Mouse (Mus musculus) urinary bladder, postnatal 36 days (tissue): ENCODE measurements around the gene Foxc2.

Source experiments
- DNase-seq, 2 experiments: peaks; one replicate each; pipeline ENCODE4 v3.0.0; 2022; ENCODE audit warnings: low spot score in 2 of 2, mixed read lengths in 1 of 2

The Foxc2 gene

DNA sequence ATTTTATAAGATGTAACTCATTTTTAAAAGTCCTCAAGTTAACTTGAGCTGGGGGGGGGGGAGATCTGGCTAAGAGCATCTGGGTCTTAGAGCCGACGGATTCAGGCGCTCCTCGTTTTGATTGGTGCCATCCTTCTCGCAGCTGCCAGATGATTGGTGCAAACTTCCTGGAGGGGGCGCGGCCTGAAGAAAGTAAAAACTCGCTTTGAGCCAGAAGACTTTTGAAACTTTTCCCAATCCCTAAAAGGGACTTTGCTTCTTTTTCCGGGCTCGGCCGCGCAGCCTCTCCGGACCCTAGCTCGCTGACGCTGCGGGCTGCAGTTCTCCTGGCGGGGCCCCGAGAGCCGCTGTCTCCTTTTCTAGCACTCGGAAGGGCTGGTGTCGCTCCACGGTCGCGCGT lies at the start of gene Foxc2:
TSS of gene Foxc2 (plus strand) at position 224 of the 400 bp plus-strand sequence.
- DNase-seq: peak; percentile 75 to 87

DNA sequence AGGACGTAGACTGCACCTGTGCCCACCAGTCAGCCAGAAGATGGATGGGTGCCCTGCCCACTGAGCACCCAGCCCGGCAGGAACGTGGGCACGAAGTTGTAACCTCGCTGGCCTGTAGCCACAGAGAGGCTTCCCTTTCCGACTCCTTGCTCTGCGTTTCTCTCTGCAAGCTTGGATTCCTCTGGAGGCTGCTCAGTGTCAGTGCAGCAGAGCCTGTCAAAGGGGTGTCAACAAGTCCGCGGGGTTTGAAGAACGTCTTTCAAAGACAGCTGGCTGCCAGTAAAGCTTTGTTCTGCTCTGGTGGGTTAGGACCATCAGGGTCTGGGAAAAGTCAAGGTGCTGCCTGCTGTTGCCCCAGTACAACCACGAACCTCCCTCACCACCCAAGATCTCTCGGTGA lies 44.5 kb upstream of the Foxc2 start:
- DNase-seq: no peak

DNA sequence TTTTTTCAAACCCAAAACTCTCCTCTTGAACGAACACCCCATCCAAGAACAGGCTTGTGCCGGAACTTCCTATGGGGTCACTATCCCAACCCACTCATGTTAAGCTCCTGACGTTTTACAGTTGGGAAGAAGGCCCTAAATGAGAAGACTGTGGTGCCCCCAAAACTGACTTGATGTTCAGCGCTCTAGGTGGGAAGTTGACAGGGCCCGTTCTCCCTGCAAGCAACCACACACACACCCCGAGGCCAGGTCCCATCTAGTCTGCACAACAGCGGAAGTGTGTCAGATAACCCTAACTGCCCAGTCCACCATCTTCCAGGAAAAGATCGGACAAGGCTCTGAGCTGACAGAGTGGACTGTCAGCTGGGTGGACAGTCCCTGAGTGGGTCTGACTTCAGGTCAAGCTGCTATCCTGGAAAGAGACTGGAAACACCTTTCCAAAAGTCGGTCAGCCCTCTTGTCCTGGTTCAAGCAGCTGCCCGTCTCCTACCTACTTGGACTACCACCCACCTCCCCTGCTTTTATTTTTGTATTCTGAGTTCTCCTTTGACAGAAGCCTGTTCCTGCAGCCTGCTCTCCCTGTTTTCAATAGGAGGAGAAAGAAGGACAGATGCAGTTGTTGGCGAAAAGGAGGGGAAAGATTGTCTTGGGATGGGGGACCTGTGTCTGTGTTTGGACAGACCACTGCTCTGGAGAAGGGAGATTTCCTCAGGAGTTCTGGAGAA lies 43.4 kb upstream of the Foxc2 start:
- no peak for DNase-seq

DNA sequence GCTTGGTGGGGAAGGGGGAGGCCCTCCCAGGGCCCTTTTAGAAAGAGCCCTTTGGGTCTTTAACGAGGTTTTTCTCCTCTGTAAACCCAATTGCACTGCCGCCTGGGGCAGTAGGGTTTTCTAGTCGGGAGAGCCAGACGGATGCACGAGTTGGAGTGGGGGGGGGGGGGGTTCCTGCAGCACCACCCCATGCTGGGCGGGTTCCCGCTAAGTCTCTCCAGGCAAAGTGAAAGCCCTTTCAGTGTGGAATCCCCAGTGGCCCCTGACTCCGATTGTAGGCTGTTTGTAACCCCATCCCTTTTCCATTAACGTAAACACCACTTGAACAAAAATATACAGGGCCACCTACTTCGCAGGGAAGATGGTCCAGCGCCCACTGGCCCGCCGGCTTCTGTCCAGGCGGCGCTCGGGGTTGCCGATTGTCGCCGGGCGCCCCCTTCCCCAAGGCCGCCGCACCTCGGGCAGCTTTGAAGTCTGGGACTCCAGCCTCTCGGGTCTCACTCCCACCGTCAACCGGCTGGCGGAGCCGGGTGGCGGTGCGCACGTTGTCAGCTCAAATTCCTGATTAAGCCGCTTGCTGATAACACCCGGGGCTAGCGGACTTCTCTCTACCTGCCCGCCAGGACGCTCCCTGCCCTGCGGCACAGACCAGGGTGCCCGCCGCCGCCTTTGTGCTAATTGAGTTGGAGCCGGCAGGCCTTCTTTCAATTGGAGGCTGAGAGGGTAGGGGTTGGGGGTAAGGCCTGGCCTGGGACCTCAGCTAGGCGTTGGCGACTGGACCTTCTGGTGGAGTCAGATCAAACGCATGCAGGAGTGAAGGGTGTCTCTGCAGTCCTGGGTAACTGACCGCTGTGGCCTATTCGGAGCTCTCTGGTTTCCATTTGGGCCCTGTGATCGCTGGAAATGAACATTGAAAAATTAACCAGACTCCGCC lies 42.5 kb upstream of the Foxc2 start:
- DNase-seq: no peak

DNA sequence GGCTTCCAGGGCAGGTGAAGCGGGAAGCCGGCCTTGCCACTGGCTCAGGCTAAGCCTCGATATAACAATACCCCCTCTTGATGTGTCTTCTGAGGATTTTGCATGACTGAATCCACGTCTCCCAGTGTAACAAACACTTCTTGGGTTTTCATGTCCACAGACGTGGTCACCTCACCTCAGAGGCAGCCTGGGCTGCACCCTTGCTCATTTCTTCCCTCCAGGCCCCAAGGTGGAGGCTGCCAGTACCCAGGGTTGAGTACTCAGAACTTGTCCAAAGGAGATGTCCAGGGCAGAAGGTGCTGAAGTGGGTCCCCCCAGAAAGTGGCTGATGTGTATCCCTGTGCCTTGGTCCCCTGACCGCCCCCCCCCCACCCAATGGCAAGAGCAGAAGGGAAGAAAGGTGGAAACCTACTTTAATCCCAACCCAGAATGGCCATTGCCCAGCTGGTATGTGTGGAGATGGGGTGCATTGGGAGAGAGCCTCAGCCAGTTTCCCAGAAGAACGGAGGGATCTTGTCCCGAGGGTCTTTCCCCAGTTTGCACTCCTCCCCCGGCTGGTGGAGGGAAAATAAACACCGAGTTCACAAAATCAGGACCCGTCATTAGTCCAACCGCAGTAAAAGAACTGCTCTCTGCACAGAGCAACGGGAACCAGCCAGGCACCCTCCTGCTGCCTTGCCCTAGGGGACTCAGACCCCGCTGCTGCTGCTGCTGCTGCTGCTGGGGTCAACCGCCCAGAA lies 41.7 kb upstream of the Foxc2 start:
- DNase-seq: no peak

DNA sequence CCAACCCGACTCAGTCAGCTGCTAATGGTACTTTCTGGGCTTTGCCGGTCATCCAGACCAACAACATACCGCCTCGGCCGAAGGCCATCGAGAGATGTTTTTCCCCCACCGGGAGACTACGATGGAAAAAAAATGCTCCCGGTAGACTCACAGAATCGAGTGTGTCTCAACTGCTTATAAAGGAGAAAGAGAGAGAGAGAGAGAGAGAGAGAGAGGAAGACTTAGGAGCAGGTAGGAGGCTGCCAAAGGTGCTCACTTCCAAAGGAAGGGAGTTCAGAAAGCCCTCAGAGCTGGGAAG lies 41.2 kb upstream of the Foxc2 start:
- DNase-seq: no peak

DNA sequence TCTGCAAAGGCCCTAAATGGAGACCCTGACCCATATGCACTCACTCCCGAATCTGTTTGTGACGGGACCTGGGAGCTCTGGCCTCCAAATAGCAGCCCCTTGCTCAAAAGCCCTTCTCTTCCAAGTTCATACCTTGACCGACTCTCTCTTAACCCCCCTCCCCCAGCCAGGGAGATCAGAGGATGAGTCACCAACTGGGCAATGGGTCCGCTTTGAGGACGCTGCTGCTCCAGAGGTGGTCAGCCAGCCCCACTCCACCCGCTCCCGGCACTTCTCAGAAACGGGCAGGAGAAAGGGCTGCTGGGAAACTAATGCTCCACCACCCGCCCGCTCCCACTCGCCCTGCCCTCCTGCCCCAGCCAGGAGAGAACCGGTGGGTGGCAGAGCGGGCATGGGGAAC lies 40.0 kb upstream of the Foxc2 start:
- DNase-seq: no peak

DNA sequence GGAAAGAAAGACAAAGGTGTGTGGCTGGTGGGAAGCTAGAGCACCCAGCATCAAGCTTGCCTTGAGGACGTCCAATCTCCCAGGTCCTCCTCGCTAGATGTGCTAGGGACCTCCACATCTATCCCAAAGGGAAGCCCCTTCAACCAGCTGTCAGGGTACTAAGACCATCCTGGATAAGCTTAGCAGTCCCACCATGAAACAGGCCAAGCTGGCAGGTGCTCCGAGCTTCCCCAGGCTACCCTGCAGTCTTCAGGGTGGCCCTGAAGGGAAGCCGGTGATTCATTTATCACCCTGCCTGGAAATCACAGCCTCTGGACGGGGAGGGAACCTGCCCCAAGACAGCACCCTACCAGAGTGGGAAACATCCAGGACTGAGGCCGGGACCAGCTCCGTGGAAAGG lies 39.4 kb upstream of the Foxc2 start:
- DNase-seq: no peak

DNA sequence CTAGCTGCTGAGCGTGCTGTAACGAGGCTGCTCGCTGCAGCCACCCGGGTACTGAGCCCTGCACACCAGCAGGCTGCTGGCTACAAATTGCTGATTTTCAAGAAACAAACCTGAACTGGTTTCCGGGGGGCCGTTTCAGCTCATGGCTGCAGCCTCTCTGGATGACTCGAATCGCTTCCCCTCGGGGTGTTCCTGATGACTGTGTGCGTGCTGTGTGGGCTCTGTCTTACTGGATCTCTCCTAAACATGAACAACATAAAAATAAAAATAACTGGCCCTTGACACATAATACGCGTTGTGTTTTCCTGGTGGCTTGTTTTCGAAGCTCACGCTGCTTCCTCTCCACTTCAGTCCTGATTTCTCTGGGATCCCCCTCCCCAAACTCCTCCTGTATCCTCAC lies 37.2 kb upstream of the Foxc2 start:
- no peak for DNase-seq

DNA sequence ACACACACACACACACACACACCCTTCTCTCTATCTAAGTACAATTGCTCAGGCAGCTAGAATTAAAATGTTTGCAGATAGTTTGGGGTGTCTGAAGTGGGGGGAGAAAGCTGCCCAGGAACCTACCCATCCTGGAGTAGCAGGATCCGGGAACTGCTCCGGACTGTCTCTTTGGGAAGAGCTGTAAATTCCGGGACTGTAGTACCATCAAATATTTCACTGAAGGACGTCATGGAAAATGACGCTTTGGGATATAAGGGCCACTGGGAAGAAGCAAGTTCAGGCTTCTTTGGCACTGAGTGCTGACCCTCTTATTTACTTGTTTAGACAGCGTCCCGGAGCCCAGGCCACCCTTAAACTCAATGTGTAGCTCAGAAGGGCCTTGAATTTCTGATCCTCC lies 36.8 kb upstream of the Foxc2 start:
- DNase-seq: no peak

DNA sequence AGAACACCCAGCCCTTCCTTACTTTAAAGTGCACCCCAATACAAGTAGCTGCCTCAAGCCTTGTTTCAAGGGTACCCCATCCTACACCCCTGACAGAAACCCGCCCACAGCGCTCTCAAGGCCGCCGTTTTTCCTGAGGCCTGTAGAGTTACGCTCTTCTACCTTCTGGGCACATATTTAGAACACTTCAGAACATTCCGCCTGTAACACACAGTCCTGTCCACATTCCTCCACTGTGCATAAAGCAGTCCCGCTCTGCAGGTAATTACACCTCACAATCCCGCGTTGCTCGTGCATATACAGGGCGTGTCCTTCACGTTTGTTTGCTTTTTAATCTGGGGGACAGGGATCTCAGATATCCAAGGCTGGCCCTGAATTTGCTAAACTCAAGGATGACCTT lies 36.0 kb upstream of the Foxc2 start:
- DNase-seq: no peak

DNA sequence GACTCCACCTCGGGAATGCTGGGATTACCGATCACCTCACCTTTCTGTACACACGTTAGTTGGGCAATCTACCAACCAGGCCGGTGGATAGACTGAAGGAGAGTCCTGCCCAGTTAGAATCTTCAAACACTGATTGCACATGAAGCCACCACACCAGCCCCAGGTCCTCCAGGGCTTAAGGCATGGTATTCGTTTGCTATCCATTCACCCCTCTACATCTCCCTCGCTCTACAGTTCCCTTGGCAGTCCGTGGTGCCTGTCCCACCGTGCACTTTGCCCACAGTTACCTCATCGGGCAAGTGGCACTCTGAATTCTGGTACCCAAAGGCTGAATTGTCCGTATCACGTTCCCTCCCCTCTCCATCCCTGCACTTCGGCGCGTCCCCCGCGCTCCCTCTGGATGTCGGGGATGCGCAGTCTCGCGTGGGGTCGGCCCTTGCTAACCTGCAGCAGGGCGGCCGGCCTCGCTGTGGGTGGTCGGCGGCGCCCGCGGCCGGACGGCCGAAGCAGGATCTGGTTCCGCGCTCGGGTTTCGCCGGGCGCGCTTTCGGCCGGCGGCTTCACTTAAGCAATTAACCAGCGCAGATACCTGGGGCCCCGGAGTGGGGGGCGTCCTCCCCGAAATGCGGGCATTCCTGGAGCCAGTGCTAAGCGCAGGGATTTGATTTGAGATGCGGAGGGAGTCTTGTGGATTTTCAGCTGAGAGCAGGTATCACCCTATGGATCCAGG lies 35.4 kb upstream of the Foxc2 start:
- DNase-seq: no peak

DNA sequence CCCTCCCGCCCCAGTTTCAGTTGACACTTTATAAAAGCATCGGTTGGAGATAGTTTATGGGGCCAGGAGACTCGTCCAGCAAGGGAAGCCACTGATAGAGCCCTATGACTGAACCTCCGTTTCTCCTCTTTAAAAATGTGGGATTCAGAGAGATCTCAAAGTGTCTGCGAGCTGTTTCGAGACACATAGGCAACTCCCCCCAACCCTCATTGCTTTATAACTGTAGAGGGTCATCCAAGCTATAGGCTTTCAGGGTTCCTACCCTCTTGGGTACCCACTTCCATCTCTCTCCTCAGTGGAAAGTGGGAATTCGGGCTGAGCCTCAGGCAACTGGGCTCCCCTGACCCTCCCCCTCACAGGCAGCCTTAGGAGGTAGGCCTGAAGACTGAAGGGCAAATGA lies 34.6 kb upstream of the Foxc2 start:
- no peak for DNase-seq

DNA sequence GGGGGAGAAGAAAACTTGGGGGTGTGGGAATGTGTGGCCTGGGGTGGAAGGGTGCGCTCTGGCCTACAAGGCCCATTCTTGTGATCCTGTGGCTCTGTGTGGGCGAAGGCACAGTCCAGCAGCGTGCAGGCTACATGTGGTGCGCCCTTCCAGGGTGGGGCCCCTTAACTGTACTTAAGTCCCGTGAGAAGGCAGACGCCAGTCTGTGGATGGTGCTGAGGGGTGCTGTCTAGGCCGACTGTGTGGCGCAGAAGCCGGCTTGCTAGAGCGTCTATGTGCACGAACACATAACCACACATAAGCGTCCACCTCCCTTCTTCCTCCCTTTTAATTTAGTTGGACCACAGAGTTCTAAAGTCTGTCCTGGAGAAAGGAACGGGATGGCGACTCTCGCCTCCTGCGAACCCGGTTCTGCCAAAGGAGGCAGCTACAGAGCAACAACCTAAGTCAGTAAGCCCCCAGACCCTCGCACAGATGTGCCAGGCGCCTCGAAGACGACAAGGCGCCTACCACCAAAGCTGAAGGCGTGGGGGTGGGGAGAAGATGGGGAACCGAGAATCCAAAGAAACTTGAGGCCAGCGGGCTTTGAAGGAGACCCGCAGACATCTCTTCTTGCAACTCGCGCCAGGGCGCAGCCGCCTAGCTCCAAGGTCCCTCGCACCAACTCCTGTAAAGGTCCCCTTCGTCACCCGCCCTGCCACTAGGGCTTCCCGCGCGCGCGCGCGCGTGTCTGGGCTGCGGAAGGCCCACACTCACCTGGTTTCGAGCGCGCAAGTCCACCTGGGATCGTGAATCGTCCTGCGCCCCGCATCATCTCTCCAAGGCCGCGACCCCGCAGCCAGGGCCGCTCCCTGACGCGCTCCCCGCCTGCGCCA lies 33.5 kb upstream of the Foxc2 start:
- no peak for DNase-seq

DNA sequence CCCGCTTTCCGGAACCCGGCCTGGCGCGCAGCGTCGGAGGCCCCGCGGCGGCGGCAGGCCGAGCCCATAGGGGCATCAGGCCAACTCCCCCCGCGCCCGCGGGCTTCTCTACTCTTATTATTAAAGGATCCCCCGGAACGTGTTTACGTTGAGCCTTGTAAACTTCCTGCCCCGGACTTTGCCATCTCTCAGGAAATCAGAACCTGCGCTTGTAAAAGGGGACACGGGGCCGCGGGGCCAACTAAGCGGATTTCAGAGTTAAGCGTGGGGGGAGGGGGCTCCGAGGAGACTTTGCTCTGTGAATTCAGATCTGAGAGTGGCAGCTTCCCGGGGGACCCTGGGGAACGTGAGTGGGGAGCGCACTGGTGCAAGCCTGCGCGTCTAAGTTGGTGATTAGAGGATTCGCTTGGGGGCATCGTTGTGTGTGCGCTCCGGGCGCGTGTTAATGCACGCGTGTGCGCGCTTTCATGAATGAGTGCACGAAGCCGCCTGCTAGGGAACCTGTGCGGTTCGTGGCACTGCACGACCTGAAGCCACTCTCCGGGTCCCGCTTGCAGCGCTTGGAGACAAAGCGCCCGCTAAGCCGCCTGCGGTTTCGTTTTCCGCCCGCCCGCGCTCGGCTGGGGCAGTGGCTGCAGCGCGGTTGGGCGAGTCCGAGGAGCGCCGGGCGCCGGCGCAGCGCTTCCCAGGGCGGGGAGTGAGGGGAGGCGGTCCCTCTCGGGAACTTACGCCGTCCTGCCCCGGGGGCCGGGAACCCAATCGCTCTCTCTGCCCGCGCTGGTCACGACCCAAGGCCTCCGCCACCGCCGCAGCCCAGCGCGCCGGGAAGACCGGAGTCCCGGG lies 32.7 kb upstream of the Foxc2 start:
- DNase-seq: peak; percentile 73 to 77

DNA sequence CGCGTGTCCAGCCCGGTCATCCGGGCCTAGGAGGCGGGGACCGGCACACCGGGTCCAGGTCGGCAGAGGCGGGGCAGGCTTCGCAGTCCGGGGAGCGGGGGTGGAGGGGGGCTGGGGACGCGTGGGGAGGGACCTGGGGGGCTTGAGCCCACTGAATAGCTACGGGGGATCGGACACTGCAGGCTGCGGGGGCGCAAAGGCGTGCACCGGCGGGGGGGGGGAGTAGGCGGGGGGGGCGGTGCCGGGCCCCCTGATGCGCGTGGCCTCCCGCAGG lies 32.1 kb upstream of the Foxc2 start:
- no peak for DNase-seq

DNA sequence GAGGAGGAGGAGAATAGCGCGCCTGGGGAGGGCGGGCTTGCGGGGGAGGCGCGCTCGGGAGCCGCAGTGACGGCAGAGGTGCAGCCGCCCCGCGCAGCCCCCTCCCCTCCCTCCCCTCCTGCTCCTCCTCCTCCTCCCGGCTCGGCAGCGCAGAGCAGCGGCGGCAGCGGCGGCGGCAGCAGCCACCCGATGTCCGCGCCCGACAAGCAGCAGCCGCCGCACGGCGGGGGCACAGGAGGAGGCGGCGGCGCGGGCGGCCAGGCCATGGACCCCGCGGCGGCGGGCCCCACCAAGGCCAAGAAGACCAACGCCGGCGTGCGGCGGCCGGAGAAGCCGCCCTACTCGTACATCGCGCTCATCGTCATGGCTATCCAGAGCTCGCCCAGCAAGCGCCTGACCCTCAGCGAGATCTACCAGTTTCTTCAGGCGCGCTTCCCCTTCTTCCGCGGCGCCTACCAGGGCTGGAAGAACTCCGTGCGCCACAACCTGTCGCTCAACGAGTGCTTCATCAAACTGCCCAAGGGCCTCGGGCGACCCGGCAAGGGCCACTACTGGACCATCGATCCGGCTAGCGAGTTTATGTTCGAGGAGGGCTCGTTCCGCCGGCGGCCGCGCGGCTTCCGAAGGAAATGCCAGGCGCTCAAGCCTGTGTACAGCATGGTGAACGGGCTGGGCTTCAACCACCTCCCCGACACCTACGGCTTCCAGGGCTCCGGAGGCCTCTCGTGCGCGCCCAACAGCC lies 31.6 kb upstream of the Foxc2 start, which contains the start of gene Foxf1:
TSS of gene Foxf1 (plus strand) at position 177 of the 742 bp plus-strand sequence.
- DNase-seq: peak in 1 of 2 experiments; percentile 42

DNA sequence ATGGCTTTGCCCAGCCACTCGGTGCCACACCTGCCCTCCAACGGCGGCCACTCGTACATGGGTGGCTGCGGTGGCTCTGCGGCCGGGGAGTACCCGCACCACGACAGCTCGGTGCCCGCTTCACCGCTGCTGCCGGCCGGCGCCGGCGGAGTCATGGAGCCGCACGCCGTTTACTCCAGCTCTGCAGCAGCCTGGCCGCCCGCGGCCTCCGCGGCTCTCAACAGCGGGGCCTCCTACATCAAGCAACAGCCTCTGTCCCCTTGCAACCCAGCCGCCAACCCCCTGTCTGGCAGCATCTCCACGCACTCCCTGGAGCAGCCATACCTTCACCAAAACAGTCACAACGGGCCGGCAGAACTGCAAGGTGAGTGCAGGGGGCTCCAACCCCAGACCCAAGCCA lies 31.0 kb upstream of the Foxc2 start:
- DNase-seq: no peak

DNA sequence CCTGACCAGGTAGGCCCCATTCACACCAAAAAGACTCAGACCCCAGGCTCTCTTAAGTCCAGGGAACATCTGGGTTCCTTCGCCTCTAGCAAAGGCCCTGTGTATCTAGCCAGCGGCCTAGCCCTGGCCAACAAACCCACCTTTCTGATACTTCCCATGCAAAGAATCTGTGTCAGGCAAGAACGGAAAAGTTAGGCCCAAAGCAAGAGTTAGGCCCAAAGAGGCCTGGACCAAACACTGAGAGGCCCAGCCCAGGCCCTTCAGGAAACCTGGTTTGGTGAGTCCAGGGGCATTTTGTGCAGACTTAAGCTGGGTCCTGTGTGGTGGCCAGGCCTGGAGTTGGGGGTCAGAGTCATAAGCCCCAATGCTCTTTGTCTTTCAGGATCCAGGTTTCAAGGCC lies 30.4 kb upstream of the Foxc2 start:
- DNase-seq: no peak
